Mouse (Mus musculus): ENCODE measurements around the gene Tnc. TPM values are rescaled to one million over a fixed set of nuclear protein-coding genes. Genes with fewer than 3 reads are reported as not detected.
A peak's percentile ranks its signal among the peaks of the same experiment; 100 is the strongest.
"Not testable (repeated sequence)": the region's sequence is repeated elsewhere in the genome, so short reads cannot be mapped to it uniquely, and the experiment has no call there.

Gene Tnc
- polyA plus RNA-seq, 1 experiment from 2014 or later, result 13.8 TPM

DNA sequence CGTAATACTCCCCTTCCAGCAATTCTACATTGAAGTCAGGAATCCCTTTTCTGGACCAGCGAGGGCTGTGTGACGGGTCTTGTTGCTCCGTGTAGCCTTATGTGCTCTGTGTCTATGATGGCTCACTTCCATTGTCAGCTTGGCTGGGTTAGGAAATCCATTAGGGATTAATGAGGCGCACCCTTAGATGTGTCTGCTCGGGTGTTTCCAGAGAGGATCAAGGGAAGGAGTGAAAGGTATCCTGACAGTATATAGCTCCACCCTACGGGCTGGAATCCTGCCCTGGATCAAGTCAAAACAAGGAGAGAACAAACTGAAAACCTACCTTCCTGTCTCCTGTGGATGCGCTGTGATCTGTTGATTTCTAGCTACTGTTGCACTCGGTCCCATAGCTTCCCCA lies 96.8 kb downstream of the Tnc start:
- H3K9ac ChIP-seq (replicated peaks; ENCODE audit: low read length), result no peak overlapping the region
- no peaks in the 10 kb centered on the region for H3K4me1 ChIP-seq (ENCODE audit: control insufficient read depth, insufficient read depth, low read length)
- 86% methylated on average over 9 of the region's 9 CpGs for WGBS
- ATAC-seq (replicated peaks; ENCODE audit: insufficient number of reproducible peaks, low FRiP score, low TSS enrichment, low read depth) (no peak), DNase-seq (ENCODE audit: low spot score) (no peak)
- H3K4me2 ChIP-seq (ENCODE audit: low read depth, low read length), result no peak overlapping the region
- H3K9me3 ChIP-seq (replicated peaks; ENCODE audit: control insufficient read depth, low read length), result no peaks in the 10 kb centered on the region
- no peaks in the 10 kb centered on the region for H3K36me3 ChIP-seq (replicated peaks; ENCODE audit: control insufficient read depth, insufficient read depth, low read depth, low read length)
- H3K27ac ChIP-seq (replicated peaks; ENCODE audit: low read depth, low read length), result no peak overlapping the region
- H3K4me3 ChIP-seq (ENCODE audit: low read depth, low read length), result no peak overlapping the region
- H3K27me3 ChIP-seq (ENCODE audit: control insufficient read depth, insufficient read depth, low read length), result no peaks in the 10 kb centered on the region

DNA sequence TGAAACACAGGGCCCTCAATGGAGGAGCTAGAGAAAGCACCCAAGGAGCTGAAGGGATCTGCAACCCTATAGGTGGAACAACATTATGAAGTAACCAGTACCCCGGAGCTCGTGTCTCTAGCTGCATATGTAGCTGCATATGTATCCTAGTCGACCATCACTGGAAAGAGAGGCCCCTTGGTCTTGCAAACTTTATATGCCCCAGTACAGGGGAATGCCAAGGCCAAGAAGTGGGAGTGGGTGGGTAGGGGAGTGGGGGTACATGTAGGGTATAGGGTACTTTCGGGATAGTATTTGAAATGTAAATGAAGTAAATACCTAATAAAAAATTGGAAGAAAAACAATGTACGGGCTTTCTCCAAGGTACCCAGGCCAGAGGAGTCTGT lies 98.1 kb downstream of the Tnc start:
- H3K9me3 ChIP-seq (replicated peaks; ENCODE audit: control insufficient read depth, low read length); H3K4me2 ChIP-seq (ENCODE audit: low read depth, low read length); H3K4me3 ChIP-seq (ENCODE audit: low read depth, low read length); DNase-seq (ENCODE audit: low spot score); H3K27me3 ChIP-seq (ENCODE audit: control insufficient read depth, insufficient read depth, low read length); ATAC-seq (replicated peaks; ENCODE audit: insufficient number of reproducible peaks, low FRiP score, low TSS enrichment, low read depth); H3K4me1 ChIP-seq (ENCODE audit: control insufficient read depth, insufficient read depth, low read length); H3K27ac ChIP-seq (replicated peaks; ENCODE audit: low read depth, low read length); H3K36me3 ChIP-seq (replicated peaks; ENCODE audit: control insufficient read depth, insufficient read depth, low read depth, low read length); H3K9ac ChIP-seq (replicated peaks; ENCODE audit: low read length): not testable (repeated sequence)
- WGBS, result 84% methylated on average over 5 of the region's 5 CpGs

DNA sequence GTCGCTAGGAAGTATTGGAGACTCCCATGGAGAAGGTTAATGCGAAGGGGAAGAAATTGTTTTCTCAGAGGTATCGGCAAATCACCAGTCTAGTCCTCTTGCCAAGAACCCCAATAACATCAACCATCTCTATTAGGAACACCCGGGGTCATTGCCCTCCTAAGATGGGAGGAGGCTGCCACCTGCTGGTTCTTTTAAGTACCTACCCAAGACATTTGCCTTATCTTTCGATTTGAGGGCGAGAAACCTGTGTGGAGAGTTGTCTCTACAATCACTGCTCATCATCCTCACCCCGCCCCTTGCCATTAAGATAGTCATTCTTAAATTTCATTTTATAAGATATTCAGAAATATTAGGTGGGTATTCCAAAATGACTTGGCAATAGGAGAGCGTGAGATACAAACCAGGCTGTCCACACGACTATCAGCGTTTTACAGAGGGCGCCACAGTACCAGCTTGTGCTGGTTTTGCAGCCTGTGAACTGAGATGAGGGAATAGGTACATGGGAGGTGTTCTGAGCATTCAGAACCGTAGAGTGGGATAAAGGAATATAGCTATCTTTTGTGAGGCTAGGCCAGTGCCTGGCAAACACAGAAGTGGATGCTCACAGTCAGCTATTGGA lies 98.6 kb downstream of the Tnc start:
- Histone ChIP-seq H3K9ac (replicated peaks; ENCODE audit: low read length) (no peak overlapping the region), H3K27ac (replicated peaks; ENCODE audit: low read depth, low read length) (no peak overlapping the region), H3K4me1 (ENCODE audit: control insufficient read depth, insufficient read depth, low read length) (no peaks in the 10 kb centered on the region), H3K27me3 (ENCODE audit: control insufficient read depth, insufficient read depth, low read length) (no peaks in the 10 kb centered on the region), H3K36me3 (replicated peaks; ENCODE audit: control insufficient read depth, insufficient read depth, low read depth, low read length) (no peaks in the 10 kb centered on the region), H3K9me3 (replicated peaks; ENCODE audit: control insufficient read depth, low read length) (no peaks in the 10 kb centered on the region), H3K4me2 (ENCODE audit: low read depth, low read length) (no peak overlapping the region), H3K4me3 (ENCODE audit: low read depth, low read length) (no peak overlapping the region)
- ATAC-seq (replicated peaks; ENCODE audit: insufficient number of reproducible peaks, low FRiP score, low TSS enrichment, low read depth) (no peak), DNase-seq (ENCODE audit: low spot score) (peak; percentile 80)
- 42% methylated on average over 12 of the region's 12 CpGs for WGBS

GRCm38 (mm10) chr4:63943813-63944212 lies 103.0 kb downstream of the Tnc start:
- no peaks in the 10 kb centered on the region for H3K4me1 ChIP-seq (ENCODE audit: control insufficient read depth, insufficient read depth, low read length)
- 74% methylated on average over 5 of the region's 5 CpGs for WGBS
- no peaks in the 10 kb centered on the region for H3K27me3 ChIP-seq (ENCODE audit: control insufficient read depth, insufficient read depth, low read length)
- H3K4me3 ChIP-seq (ENCODE audit: low read depth, low read length), result no peak overlapping the region
- ATAC-seq (replicated peaks; ENCODE audit: insufficient number of reproducible peaks, low FRiP score, low TSS enrichment, low read depth) (no peak), DNase-seq (ENCODE audit: low spot score) (no peak)
- no peak overlapping the region for H3K27ac ChIP-seq (replicated peaks; ENCODE audit: low read depth, low read length)
- H3K4me2 ChIP-seq (ENCODE audit: low read depth, low read length), result no peak overlapping the region
- no peaks in the 10 kb centered on the region for H3K9me3 ChIP-seq (replicated peaks; ENCODE audit: control insufficient read depth, low read length)
- H3K36me3 ChIP-seq (replicated peaks; ENCODE audit: control insufficient read depth, insufficient read depth, low read depth, low read length), result no peaks in the 10 kb centered on the region
- no peak overlapping the region for H3K9ac ChIP-seq (replicated peaks; ENCODE audit: low read length)

GRCm38 (mm10) chr4:63942875-63943274 lies 103.9 kb downstream of the Tnc start:
- ATAC-seq (replicated peaks; ENCODE audit: insufficient number of reproducible peaks, low FRiP score, low TSS enrichment, low read depth) (no peak), DNase-seq (ENCODE audit: low spot score) (no peak)
- no peaks in the 10 kb centered on the region for H3K27me3 ChIP-seq (ENCODE audit: control insufficient read depth, insufficient read depth, low read length)
- H3K27ac ChIP-seq (replicated peaks; ENCODE audit: low read depth, low read length), result no peak overlapping the region
- H3K9me3 ChIP-seq (replicated peaks; ENCODE audit: control insufficient read depth, low read length), result no peaks in the 10 kb centered on the region
- H3K36me3 ChIP-seq (replicated peaks; ENCODE audit: control insufficient read depth, insufficient read depth, low read depth, low read length), result no peaks in the 10 kb centered on the region
- WGBS, result 96% methylated on average over 3 of the region's 3 CpGs
- H3K4me3 ChIP-seq (ENCODE audit: low read depth, low read length), result no peak overlapping the region
- no peak overlapping the region for H3K9ac ChIP-seq (replicated peaks; ENCODE audit: low read length)
- H3K4me2 ChIP-seq (ENCODE audit: low read depth, low read length), result no peak overlapping the region
- no peaks in the 10 kb centered on the region for H3K4me1 ChIP-seq (ENCODE audit: control insufficient read depth, insufficient read depth, low read length)

GRCm38 (mm10) chr4:63941420-63941819 lies 105.4 kb downstream of the Tnc start:
- Histone ChIP-seq H3K36me3 (replicated peaks; ENCODE audit: control insufficient read depth, insufficient read depth, low read depth, low read length) (no peaks in the 10 kb centered on the region), H3K9ac (replicated peaks; ENCODE audit: low read length) (no peak overlapping the region), H3K9me3 (replicated peaks; ENCODE audit: control insufficient read depth, low read length) (no peaks in the 10 kb centered on the region), H3K27ac (replicated peaks; ENCODE audit: low read depth, low read length) (no peak overlapping the region), H3K4me1 (ENCODE audit: control insufficient read depth, insufficient read depth, low read length) (no peaks in the 10 kb centered on the region), H3K27me3 (ENCODE audit: control insufficient read depth, insufficient read depth, low read length) (no peaks in the 10 kb centered on the region), H3K4me3 (ENCODE audit: low read depth, low read length) (no peak overlapping the region), H3K4me2 (ENCODE audit: low read depth, low read length) (no peak overlapping the region)
- no peak for ATAC-seq (replicated peaks; ENCODE audit: insufficient number of reproducible peaks, low FRiP score, low TSS enrichment, low read depth)
- 98% methylated on average over 2 of the region's 2 CpGs for WGBS
- no peak for DNase-seq (ENCODE audit: low spot score)

DNA sequence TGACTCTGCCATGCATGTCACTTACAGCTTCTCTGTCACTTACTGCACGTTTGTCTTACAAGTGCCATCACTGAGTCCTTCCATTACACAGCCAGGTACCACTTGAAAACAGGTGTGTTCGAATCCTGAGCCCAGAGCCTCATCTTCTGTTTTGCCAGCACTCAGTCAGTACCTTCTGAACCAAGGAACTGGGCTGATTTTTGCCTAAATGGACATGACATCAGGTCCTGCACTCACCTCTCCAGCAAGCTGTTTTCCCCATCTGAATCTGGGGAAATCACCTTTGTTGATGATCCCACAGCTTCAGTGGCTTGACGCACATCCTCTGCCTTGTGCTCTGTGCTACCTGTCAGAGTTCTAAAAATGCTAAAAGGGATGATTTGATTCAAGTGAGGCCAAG lies 107.4 kb downstream of the Tnc start:
- Histone ChIP-seq H3K9ac (replicated peaks; ENCODE audit: low read length) (no peak overlapping the region), H3K27me3 (ENCODE audit: control insufficient read depth, insufficient read depth, low read length) (no peaks in the 10 kb centered on the region), H3K4me2 (ENCODE audit: low read depth, low read length) (no peak overlapping the region), H3K9me3 (replicated peaks; ENCODE audit: control insufficient read depth, low read length) (no peaks in the 10 kb centered on the region), H3K36me3 (replicated peaks; ENCODE audit: control insufficient read depth, insufficient read depth, low read depth, low read length) (no peaks in the 10 kb centered on the region), H3K4me3 (ENCODE audit: low read depth, low read length) (no peak overlapping the region), H3K27ac (replicated peaks; ENCODE audit: low read depth, low read length) (no peak overlapping the region), H3K4me1 (ENCODE audit: control insufficient read depth, insufficient read depth, low read length) (no peaks in the 10 kb centered on the region)
- no peak for DNase-seq (ENCODE audit: low spot score)
- WGBS, result 81% methylated on average over 3 of the region's 3 CpGs
- ATAC-seq (replicated peaks; ENCODE audit: insufficient number of reproducible peaks, low FRiP score, low TSS enrichment, low read depth), result no peak

DNA sequence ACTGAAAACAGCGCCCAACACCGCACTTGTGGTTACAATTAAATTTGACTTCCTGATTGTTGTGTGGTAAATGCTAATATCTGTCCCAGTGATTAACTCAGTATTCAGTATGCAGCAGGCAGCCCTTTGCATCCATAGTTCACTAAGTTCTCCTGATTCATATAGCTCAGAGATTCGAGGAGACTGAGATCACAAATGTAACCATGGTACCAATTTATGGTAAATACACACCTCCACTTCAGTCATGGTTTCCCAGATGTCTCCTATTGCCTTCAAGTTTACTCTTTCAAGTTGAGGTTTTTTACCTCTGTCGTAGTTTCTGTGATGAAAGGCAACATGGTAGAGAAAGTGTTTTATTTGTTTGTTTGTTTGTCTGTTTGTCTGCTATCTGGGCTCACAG lies 110.9 kb downstream of the Tnc start:
- Histone ChIP-seq H3K9me3 (replicated peaks; ENCODE audit: control insufficient read depth, low read length) (no peaks in the 10 kb centered on the region), H3K36me3 (replicated peaks; ENCODE audit: control insufficient read depth, insufficient read depth, low read depth, low read length) (no peaks in the 10 kb centered on the region), H3K4me3 (ENCODE audit: low read depth, low read length) (no peak overlapping the region), H3K4me1 (ENCODE audit: control insufficient read depth, insufficient read depth, low read length) (no peaks in the 10 kb centered on the region), H3K9ac (replicated peaks; ENCODE audit: low read length) (no peak overlapping the region), H3K4me2 (ENCODE audit: low read depth, low read length) (no peak overlapping the region), H3K27ac (replicated peaks; ENCODE audit: low read depth, low read length) (no peak overlapping the region), H3K27me3 (ENCODE audit: control insufficient read depth, insufficient read depth, low read length) (no peaks in the 10 kb centered on the region)
- WGBS, result 90% methylated on average over 4 of the region's 4 CpGs
- no peak for DNase-seq (ENCODE audit: low spot score)
- no peak for ATAC-seq (replicated peaks; ENCODE audit: insufficient number of reproducible peaks, low FRiP score, low TSS enrichment, low read depth)

Measured in embryonic facial prominence, embryonic 11.5 days (tissue).